Mouse (Mus musculus) B cell, adult 2 months (primary cell): Measurements from ENCODE around the gene Gm28043.

Experiments
- DNase-seq, 2 experiments: peaks; one replicate each; pipeline ENCODE4 v3.0.0; 2022

Gene Gm28043

GRCm38 (mm10) chr17:29716732-29717445 is 102.2 kb downstream of the Gm28043 start, which contains the start of gene Ccdc167:
Gene Ccdc167 (minus strand): TSS chr17:29717044.
- DNase-seq: peak; percentile 95

GRCm38 (mm10) chr17:29718660-29719059 is 104.0 kb downstream of the Gm28043 start:
- DNase-seq: no peak

DNA sequence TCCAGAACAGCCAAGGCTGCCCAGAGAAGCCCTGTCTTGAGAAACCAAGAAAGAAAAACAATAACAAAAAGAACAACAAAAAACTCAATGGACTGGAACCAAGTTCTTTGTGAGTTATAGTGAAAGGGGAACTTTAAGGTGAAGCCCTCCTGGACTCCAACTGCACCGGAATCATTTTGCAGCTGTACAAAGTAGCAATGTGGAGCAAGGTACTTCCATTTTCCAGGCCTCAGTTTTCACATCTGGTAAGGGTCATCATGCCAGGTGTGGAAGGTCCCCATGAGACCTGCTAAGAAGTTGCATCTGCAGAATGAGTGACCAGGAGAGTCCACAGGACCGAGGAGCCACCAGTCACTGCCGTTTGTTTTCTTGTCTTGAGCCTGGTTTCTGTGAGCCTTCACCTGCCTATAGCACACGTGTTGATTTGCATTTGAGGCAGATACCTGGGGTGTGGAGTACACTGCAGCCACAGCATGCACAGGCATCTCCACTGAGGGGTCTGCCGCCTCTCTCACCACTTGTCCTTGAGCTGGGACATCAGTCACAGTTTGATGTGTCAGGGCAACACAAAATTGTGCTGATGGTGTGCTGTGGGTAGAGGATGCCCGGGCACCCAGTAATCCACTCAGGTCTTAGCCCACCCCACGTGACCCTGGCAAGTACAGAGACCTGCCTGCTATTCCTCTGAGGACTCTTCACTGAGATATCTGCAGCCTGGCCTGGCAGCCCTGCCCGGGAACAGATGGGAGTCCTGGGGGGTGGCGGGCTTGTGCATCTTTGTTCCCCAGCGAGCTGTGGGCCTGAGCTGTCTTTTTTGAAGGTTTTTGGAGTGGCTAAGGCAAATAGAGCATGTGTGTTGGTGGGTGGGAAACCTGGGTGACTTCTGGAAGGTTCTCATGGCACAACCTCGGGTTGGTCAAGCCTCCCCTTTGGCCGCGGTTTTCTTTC is 105.2 kb downstream of the Gm28043 start:
- peak; percentile 38 to 40 for DNase-seq

DNA sequence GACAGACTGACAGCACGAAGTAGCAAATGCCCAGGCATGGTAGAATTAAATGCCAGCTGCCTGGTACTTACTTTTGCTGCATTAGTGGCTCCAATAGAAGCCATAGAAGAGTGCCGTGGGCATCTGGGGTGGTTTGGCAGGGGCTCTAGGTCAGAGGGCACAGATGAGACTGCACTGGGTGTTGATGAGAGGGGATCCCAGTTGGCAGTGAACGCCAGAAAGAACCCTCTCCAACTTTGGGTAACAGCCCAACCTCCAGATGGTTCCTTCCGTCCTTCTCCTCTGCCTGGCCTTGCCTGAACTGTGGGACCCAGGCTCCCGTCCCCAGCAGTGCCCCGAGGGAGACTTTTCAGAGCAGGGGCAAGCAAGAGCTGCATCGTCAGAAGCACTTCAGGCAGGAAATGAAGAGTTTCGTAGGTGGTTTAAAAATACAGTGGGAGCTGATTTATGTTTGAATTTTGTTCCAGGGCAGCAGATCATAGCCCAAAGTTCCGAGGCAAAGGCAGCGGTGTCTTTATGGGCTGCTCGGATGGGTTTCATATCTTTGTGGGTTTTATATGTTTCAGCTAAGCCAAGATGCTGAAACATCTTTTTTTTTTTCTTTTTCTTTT is 106.2 kb downstream of the Gm28043 start:
- DNase-seq: no peak

- DNase-seq: no peak
Measured at GRCm38 (mm10) chr17:29724610-29725009, 109.9 kb downstream of the Gm28043 start.

DNA sequence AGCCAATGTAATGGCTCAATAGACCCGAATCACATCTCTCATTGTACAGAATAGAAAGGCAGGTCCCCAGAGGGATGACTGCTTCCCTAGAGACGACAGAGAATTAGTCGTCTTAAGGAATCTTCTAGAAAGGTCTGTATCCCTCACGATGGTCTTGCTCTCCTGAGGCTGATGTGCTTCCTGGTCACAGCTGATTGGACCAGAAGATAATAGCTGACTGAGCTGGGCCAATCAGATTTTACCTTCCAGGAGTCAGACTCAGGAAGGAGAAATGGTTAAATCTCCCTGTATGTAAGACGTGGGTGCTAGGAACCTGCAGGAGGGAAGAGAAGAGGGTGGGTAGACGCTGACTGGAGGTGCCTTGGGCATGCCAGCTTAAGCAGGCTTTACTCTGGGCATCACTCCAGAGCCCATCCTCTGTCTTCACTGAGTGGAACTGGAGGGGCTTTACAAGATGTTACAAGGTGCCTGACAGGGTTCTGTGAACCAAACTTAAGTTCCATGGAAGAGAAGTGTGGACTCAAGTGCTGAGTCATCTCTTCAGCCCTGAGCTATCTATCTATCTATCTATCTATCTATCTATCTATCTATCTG is 110.4 kb downstream of the Gm28043 start:
- DNase-seq: no peak

- peak in 1 of 2 experiments; percentile 22 for DNase-seq
Measured at GRCm38 (mm10) chr17:29728082-29728481, 113.4 kb downstream of the Gm28043 start.

- DNase-seq: no peak
Measured at GRCm38 (mm10) chr17:29730510-29731265, 116.0 kb downstream of the Gm28043 start.

- no peak for DNase-seq
Measured at GRCm38 (mm10) chr17:29731266-29731952, 116.7 kb downstream of the Gm28043 start.

DNA sequence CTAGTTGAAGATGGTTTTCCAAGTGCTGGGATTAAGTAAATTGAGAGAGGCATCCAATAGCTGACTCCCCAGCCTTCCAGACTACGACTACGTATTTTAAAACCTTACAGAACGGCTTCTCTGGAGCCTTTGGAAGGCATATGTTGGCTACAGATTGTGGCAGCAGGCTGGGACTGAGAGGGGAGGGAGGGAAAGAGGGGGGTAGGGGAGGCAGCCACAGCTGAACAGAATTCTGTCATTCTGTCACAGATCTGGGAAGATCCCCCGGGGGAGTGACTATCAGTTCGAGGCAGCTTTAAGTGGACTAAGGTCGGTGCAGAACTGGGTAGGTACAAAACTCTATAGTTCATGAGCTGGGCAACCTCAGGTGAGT is 117.3 kb downstream of the Gm28043 start:
- DNase-seq: no peak

DNA sequence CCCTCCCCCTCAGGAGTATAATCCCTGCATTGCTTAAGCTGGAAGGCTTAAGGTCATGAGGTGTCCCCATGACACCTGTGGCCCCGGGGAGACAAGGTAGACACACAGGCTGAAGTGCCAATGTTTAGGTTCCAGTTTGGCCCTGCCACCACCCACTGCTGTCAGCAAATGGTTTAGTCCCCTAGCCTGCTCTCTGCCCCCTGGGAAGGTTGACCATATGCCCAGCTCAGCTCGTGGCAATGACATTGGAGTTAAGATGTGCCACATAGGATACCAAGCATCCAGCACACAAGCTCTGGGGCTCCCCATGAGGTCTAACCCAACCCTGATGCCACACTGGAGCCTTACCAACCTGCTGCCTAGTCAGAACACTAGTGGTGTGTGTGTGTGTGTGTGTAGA is 117.8 kb downstream of the Gm28043 start:
- DNase-seq: no peak

GRCm38 (mm10) chr17:29736448-29737014 is 121.9 kb downstream of the Gm28043 start:
- DNase-seq: no peak

- no peak for DNase-seq
Measured at GRCm38 (mm10) chr17:29737849-29738804, 123.5 kb downstream of the Gm28043 start.

DNA sequence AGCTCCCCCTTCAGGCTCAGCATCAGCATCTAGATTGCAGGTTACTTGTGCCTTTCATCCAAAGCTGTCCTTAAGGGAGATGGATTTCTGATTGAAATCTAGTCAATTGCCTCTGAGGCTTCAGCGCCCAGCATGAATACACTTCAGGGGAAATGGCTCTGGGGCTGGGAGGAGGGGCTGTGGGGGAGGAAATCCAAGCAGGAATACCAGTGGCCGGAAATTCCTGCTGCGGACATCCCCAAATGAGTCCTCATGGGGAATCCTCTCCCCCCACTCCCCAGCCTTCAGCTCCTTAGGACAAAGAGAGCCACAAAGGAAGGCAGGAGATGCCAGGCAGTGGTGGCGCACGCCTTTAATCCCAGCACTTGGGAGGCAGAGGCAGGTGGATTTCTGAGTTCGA is 132.8 kb downstream of the Gm28043 start:
- DNase-seq: no peak
